Mouse (Mus musculus): ENCODE measurements around the gene Tmem14a. TPM values are rescaled to one million over a fixed set of nuclear protein-coding genes. Genes with fewer than 3 reads are reported as not detected.
"Not testable (repeated sequence)": the region's sequence is repeated elsewhere in the genome, so short reads cannot be mapped to it uniquely, and the experiment has no call there.

Tmem14a gene
- total and polyA plus RNA-seq, 3 experiments: 1.6 to 4.3 (median 2.8) TPM

DNA sequence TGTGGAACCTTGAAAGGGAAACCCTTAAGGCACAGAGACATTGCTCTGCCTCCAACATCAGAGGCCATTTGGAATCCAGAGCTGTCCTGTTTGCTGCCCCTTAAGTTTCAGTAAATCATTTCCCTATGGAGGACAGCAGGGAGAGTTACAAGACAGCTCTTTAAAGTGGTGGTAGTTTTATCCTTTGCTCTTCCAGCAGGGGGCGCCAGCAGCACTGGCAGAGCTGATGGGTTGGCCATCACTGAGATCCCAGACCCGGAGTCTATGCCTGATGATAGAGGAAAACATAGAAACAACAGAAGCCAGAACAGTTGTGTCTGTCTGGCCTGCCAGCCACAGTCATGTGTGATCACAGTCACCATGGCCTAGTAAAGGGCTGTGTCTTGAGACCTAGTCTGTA, 57.8 kb downstream of the Tmem14a start:
- peak in 1 of 2 experiments; percentile 30; a peak in 2 of 4 replicates for TF ChIP-seq CTCF (conservative IDR thresholded peaks at IDR 0.05 in 1 of 2, IDR thresholded peaks at IDR 0.05 in 1 of 2; ENCODE audit: low read depth in 2 of 2, low read length in 2 of 2)
- peak; percentile 10; the same call in 1 of the 2 replicates for TF ChIP-seq SMC3 (IDR thresholded peaks at IDR 0.05; ENCODE audit: low read depth, low read length)
- DNase-seq (ENCODE audit: extremely low read depth); H3K4me2 ChIP-seq (ENCODE audit: insufficient read depth, low read depth, poor library complexity, severe bottlenecking); H3K9ac ChIP-seq (ENCODE audit: insufficient read depth, low read depth); H3K9me3 ChIP-seq (replicated peaks; ENCODE audit: low read length); H3K4me3 ChIP-seq (replicated peaks in 1 of 3; ENCODE audit: low read depth in 2 of 3, low read length in 2 of 3, poor library complexity in 1 of 3); dilution Hi-C loops (cut with MboI; ENCODE audit: extremely low pct_ligation_motif_present, extremely low pct_unique_long_range_greater_than_20kb, low sequenced_read_pairs); in situ Hi-C loops (cut with MboI; ENCODE audit: low pct_ligation_motif_present, low pct_unique_long_range_greater_than_20kb, low sequenced_read_pairs); H3K4me1 ChIP-seq (ENCODE audit: control insufficient read depth in 1 of 2, insufficient read depth in 2 of 2); H3K79me2 ChIP-seq (replicated peaks; ENCODE audit: control insufficient read depth, extremely low read depth, insufficient read depth, poor library complexity, severe bottlenecking); H3K27ac ChIP-seq (ENCODE audit: insufficient read depth, low read depth); H3K36me3 ChIP-seq (replicated peaks in 1 of 2; ENCODE audit: control insufficient read depth in 1 of 2, insufficient read depth in 1 of 2, low read length in 1 of 2); H3K27me3 ChIP-seq (replicated peaks): not testable (repeated sequence)

Other genes with a start within 250 kb of the Tmem14a start
- gene Tram2, start 139.3 kb upstream of the Tmem14a start, total RNA-seq (2012; rRNA removed): 2.4 and 2.9 TPM in 2 replicates
- gene Tram2, start 139.3 kb upstream of the Tmem14a start, total RNA-seq (2014; rRNA removed): 1.3 and 1.9 TPM in 2 replicates
- gene Tram2, start 139.3 kb upstream of the Tmem14a start, polyA plus RNA-seq (2012; ENCODE audit: insufficient read length, low read depth): 4.7 and 6.6 TPM in 2 replicates
- not detected in 2 replicates for gene Gsta3, start 22.0 kb downstream of the Tmem14a start, total RNA-seq (2012; rRNA removed)
- not detected in 2 replicates for gene Gsta3, start 22.0 kb downstream of the Tmem14a start, total RNA-seq (2014; rRNA removed)
- gene Gsta3, start 22.0 kb downstream of the Tmem14a start, polyA plus RNA-seq (2012; ENCODE audit: insufficient read length, low read depth): not detected in 2 replicates
- gene Khdc1a, start 131.1 kb downstream of the Tmem14a start, total RNA-seq (2012; rRNA removed): not detected in 2 replicates
- gene Khdc1a, start 131.1 kb downstream of the Tmem14a start, total RNA-seq (2014; rRNA removed): not detected in 2 replicates
- not detected in 2 replicates for gene Khdc1a, start 131.1 kb downstream of the Tmem14a start, polyA plus RNA-seq (2012; ENCODE audit: insufficient read length, low read depth)
- not detected in 2 replicates for gene Khdc1c, start 149.8 kb downstream of the Tmem14a start, total RNA-seq (2012; rRNA removed)
- gene Khdc1c, start 149.8 kb downstream of the Tmem14a start, total RNA-seq (2014; rRNA removed): not detected in 2 replicates
- not detected in 2 replicates for gene Khdc1c, start 149.8 kb downstream of the Tmem14a start, polyA plus RNA-seq (2012; ENCODE audit: insufficient read length, low read depth)
- gene Khdc1b, start 165.0 kb downstream of the Tmem14a start, total RNA-seq (2012; rRNA removed): not detected in 2 replicates
- not detected in 2 replicates for gene Khdc1b, start 165.0 kb downstream of the Tmem14a start, total RNA-seq (2014; rRNA removed)
- not detected in 2 replicates for gene Khdc1b, start 165.0 kb downstream of the Tmem14a start, polyA plus RNA-seq (2012; ENCODE audit: insufficient read length, low read depth)

Data from CH12.LX (cell line).